Mouse (Mus musculus) heart, postnatal 14 days (tissue): ENCODE measurements around the gene Vmn1r85. TPM values are rescaled to one million over a fixed set of nuclear protein-coding genes. Genes with fewer than 3 reads are reported as not detected.
A peak's percentile ranks its signal among the peaks of the same experiment; 100 is the strongest.

Experiments
- DNase-seq, 2 experiments: peaks; one replicate each; pipeline ENCODE4 v3.0.0; 2021 to 2022
- intact Hi-C: fragments of 180-260 bp; cut with DNase I; formaldehyde crosslinking; loops from one replicate; pipeline ENCODE4 v1.15.1; 2025
- total RNA-seq, 2 experiments: library from RNA; stranded (reverse); gene quantifications; 2 replicates each; pipeline ENCODE4 v1.2.3; 2021

Gene Vmn1r85
- total RNA-seq, 2 experiments from 2014 or later = not detected

DNA sequence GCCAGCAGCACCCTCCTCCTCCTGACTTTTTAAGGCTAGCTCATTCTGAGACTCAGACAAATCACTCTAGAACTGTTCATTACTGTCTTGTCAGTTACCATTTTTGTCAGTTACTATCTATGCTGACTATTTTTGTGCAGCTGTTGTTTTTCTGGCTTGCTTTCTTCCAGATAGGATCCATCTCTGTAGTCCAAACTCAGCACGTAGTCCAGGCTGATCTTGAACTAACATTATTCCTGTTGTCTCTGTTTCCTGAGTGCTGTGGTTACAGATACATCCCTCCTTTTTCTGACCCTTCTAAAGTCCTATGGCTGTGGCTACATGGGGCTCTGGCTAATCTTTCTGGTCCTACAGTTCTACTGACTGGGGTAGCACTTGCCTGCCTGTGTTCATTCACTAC, 55.8 kb downstream of the Vmn1r85 start:
- no peak for DNase-seq
- intact Hi-C loops = no loop called here

DNA sequence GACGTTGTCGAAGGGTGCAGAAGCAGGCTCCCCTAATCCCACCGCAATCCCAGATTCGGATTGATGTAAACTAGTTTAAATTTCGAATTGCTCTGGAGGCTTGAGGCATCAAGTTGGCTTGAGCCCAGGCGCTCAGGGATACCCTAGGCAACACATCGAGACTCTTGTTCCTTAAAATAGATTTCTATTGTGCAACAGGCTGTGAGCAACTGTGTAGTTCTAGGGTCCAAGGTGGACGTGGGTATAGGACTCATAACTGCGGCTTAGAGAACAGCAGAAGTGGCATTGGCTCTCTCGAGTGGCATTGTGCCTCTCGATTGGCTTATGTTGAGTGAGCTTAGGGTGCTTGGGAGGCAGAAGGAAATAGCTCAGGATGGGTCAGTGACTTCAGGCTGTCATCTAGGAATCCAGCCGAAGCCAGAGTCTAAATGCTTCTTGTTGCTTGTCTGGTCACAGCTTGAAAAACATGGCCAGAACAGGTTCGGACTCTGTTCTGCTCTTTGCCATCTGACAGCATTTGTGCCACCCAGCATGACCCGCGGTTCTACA, 56.3 kb downstream of the Vmn1r85 start:
- peak in 1 of 2 experiments; percentile 34 for DNase-seq
- intact Hi-C loops = no loop called here

DNA sequence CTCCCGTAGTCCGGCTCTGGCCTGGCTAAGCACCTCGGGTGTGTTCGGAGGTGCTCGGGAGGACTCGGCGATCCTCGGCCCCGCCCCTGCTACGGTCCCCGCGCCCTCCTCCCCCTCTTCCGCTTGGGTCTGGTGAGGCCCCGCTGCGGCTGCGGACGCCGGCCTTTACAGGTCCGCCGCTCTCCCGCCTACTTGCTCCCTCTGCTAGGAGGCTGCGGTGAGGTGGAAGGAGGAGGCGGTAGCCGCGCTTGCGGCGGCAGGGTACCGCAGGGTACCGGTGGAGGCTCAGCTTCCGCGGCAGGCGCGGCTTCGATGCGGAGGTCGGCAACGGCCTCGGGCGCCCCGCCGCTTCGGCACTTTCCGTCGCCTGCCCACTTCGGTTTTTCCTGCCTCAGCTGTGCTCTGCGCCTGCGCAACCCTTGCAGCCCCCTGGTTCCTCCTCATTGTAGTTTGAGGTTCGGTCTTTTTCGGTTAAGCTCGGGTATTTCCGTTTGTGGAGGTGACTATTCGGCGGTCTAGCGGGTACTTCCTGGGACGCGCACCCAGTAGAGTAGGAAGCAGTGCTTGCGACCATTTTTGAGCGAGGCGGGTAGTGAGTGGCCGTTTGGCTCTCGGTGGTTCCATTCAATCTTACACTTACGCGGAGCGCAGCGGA, 56.9 kb downstream of the Vmn1r85 start, which contains the start of gene Ube2m:
Ube2m (minus strand) TSS at position 375 of the 655 bp plus-strand sequence.
- intact Hi-C loops = no loop called here
- DNase-seq = peak; percentile 99

DNA sequence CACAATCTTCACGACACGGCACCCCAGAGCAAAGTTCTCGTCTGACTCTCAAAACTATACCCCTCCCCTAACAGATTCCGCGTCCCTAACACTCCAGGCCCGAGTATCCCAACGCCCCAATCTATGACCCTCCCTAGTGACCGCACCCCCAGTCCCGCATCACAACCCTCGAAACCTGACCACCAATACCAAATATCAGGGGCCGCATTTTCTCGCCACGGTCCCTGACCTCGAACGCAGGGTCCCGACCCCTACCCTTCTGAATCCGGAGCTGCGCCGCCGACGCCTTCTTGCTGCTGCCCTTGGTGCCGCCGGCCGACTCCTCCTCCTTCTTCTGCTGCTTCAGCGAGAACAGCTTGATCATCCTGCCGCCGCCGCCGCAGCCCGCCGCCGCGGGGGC, 57.6 kb downstream of the Vmn1r85 start:
- intact Hi-C loops = no loop called here
- no peak for DNase-seq

DNA sequence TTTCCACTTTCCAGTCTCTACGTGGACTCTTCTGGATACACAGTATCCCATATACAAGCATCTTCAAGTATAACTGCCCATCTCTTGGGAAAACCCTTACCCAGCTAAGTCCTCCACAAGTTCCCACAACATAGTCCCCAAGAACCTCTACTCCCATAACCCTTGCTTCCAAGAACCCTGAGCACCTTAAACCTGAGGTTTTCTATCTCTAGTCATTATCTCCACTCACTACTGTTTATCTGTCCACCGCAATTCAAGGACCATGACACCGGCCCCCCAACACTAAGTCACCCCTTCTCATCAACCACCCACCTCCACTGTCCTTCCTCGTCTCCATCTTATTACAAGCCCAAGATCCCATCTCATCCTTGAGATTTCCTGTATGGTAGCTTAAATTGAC, 58.2 kb downstream of the Vmn1r85 start:
- DNase-seq = no peak
- intact Hi-C loops = no loop called here

DNA sequence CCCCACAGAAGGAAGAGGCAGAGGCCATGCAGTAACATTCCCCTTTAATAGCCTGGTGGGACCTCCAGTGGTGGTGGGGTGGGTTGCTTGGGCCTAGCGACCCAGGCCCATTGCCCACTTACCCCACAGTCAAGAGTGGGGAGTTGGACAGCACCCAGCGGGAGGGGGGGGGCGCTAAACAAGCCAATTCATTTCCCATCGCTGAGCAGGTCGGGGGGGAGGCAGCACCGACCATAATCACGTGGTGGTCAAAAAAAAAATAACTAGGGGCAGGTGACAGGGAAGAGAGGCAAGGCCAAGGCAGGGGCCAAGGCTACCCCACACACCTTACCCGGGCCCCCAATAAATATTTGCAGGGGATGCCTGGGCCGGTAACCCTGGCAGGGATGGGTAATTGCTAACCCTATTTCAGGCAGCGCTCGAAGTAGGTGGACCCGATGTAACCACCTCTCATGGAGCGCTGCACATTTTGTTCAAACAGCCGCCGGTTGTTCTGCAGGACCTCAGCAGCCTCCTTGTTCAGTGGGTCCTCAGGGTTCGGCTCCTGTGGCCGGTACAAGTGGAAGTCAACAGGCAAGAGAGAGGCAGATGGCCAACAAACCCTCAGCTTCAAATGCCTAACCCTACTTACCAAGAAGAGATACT, 59.6 kb downstream of the Vmn1r85 start:
- intact Hi-C loops = no loop called here
- no peak for DNase-seq

DNA sequence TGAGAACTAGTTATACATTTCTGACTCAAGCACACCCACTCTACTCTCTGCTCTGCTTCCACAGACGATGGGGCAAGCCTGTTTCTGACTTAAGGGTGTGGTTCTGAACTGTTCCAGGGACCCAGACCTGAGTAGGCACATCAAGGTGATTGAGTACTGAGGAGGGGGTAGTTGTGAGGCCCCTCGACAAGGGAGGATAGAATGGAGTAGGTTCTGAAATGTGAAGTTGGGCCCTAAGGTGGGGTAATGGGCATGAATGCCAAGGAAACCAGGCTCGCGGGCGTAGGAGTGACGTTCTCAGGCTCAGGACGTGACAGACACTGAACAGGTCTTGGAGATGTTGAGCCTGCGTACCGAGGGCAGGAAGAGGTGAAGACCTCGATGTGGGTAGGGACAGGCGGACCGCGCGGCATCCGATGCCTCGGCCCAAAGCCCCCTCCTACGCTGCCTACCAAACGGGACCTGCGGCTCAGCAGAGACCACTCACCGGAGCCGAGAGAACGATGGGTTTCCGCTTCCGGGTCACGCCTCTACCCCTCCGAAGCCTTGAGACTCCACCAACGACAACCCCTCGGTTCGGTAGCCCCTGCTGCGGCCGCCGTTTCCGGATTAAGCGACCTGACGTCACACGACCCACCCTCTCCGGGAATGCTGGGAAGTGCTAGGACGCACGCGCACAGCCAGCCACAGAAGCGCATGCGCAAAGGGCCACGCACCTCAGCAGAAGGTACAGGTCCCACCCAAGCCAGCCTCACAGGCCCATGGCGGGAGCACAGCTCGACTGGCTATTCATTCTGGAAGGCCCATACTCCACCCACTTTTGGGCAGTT, 60.6 kb downstream of the Vmn1r85 start, which contains the start of gene Chmp2a:
Chmp2a (minus strand) TSS at position 660 of the 830 bp plus-strand sequence.
- intact Hi-C loops = no loop called here

DNA sequence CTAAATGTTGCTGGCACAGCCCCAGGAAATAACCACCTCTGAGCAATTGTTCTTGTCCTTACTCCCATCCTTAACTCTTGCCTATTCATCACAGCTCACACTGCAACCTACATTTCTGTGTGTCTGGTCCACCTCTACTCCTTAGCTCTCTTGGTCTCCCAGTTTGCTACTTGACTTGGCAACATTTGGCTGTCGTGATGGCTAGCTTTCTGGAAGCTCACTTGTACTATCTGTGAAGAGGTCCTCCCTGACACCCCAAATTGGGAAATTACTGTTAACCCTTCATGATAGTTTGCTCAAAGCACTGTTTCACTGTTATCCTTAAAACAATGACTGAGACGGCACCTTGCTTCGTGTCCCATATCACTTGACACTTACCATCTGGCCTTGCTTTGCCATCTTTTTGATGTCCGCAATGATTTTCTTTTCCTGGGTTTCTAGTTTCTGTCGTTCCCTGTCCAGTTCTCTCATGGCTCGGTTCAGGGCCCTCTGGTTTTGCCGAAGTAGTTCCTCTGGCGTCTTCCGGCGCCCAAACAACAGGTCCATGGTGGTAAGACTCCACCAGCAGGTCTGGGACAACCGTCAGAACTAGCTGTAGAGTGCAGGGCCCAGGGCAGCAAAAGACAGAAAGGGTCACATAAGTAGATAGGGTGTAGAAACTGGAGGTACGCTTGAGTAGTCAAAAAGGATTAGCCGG, 61.4 kb downstream of the Vmn1r85 start:
- DNase-seq = no peak
- intact Hi-C loops = loop anchor here (1.0 kb wide), 1 partner anchor 8 kb away; no protein-coding TSS in a partner anchor

More for the DNA sequence above, 60.6 kb downstream of the Vmn1r85 start, which contains the start of gene Chmp2a:
- peak; percentile 96 to 97 for DNase-seq

Other genes with a start within 250 kb of the Vmn1r85 start
- 1 to 10 TPM; 3.9 to 4.0 TPM for gene Zfp128, start 214.0 kb downstream of the Vmn1r85 start, total RNA-seq
- gene Zscan22, start 197.4 kb downstream of the Vmn1r85 start, total RNA-seq = 1 to 10 TPM; 6.6 to 6.8 TPM
- gene Rps5, start 172.9 kb downstream of the Vmn1r85 start, total RNA-seq = 100 to 1,000 TPM; 536 to 584 TPM
- gene Rnf225, start 167.8 kb downstream of the Vmn1r85 start, total RNA-seq = under 1 TPM; 0.22 to 0.29 TPM
- 1 to 10 TPM; 4.1 to 4.5 TPM for gene Zfp324, start 129.3 kb downstream of the Vmn1r85 start, total RNA-seq
- 1 to 10 TPM; 2.6 to 3.3 TPM for gene Zfp446, start 117.3 kb downstream of the Vmn1r85 start, total RNA-seq
- gene Slc27a5, start 97.0 kb downstream of the Vmn1r85 start, total RNA-seq = not detected
- 100 to 1,000 TPM; 115 TPM for gene Trim28, start 96.1 kb downstream of the Vmn1r85 start, total RNA-seq
- 1 to 10 TPM; 8.4 to 9.2 TPM for gene Zbtb45, start 85.1 kb downstream of the Vmn1r85 start, total RNA-seq
- gene Chmp2a, start 60.4 kb downstream of the Vmn1r85 start, total RNA-seq = 100 to 1,000 TPM; 129 to 130 TPM
- 100 to 1,000 TPM; 179 TPM for gene Ube2m, start 56.9 kb downstream of the Vmn1r85 start, total RNA-seq
- gene Mzf1, start 40.4 kb downstream of the Vmn1r85 start, total RNA-seq = 1 to 10 TPM in 1 of 2 experiments, under 1 TPM in 1; 0.73 to 1.0 TPM
- not detected for gene Vmn1r86, start 24.7 kb upstream of the Vmn1r85 start, total RNA-seq
- gene Vmn1r87, start 45.0 kb upstream of the Vmn1r85 start, total RNA-seq = not detected
- gene Vmn1r88, start 64.4 kb upstream of the Vmn1r85 start, total RNA-seq = under 1 TPM; 0.07 TPM
- gene Vmn1r89, start 117.8 kb upstream of the Vmn1r85 start, total RNA-seq = not detected
- gene Lig1, start 182.1 kb upstream of the Vmn1r85 start, total RNA-seq = 1 to 10 TPM; 4.9 to 7.0 TPM
- 1 to 10 TPM; 5.9 to 6.4 TPM for gene Zswim9, start 183.5 kb upstream of the Vmn1r85 start, total RNA-seq
- under 1 TPM in 1 of 2 experiments, not detected in 1; 0.10 TPM for gene Pla2g4c, start 229.5 kb upstream of the Vmn1r85 start, total RNA-seq